Mouse (Mus musculus) lung, embryonic 16.5 days (tissue): ENCODE data around the gene Smpd3. TPM values are rescaled to one million over a fixed set of nuclear protein-coding genes. Genes with fewer than 3 reads are reported as not detected.
A peak's percentile ranks its signal among the peaks of the same experiment; 100 is the strongest.

ENCODE experiments used
- ATAC-seq: fragments of 200-750 bp; cut with Nextera tagmentation; 2 replicates; pipeline ENCODE4 v1.8.0; 2017; ENCODE audit warnings: low read depth, mild to moderate bottlenecking, moderate library complexity
- H3K27ac ChIP-seq: fragments of 300-500 bp; sonication (generic); 2 replicates; pipeline ENCODE4 v1.5.1; 2014; ENCODE audit warnings: mild to moderate bottlenecking, control low read depth, low read length
- H3K27me3 ChIP-seq: fragments of 300-500 bp; sonication (generic); 2 replicates; pipeline ENCODE4 v1.6.1; 2014; ENCODE audit warnings: low read depth, low read length, mixed read lengths; ENCODE audit not compliant: control insufficient read depth, insufficient read depth
- H3K36me3 ChIP-seq: fragments of 300-500 bp; sonication (generic); 2 replicates; pipeline ENCODE4 v1.6.1; 2014; ENCODE audit warnings: low read length; ENCODE audit not compliant: control insufficient read depth, insufficient read depth
- H3K4me1 ChIP-seq: fragments of 300-500 bp; sonication (generic); replicated peaks from 2 replicates; pipeline ENCODE4 v1.6.1; 2014; ENCODE audit warnings: low read length, mixed read lengths; ENCODE audit not compliant: control insufficient read depth, insufficient read depth
- H3K4me2 ChIP-seq: fragments of 300-500 bp; sonication (generic); 2 replicates; pipeline ENCODE4 v1.6.1; 2014; ENCODE audit warnings: low read depth, low read length, control low read depth
- H3K4me3 ChIP-seq: fragments of 300-500 bp; sonication (generic); 2 replicates; pipeline ENCODE4 v1.5.1; 2014; ENCODE audit warnings: mild to moderate bottlenecking, low read length, control low read depth
- H3K9ac ChIP-seq: fragments of 300-500 bp; sonication (generic); 2 replicates; pipeline ENCODE4 v1.6.1; 2014; ENCODE audit warnings: low read length, control low read depth
- H3K9me3 ChIP-seq: fragments of 300-500 bp; sonication (generic); 2 replicates; pipeline ENCODE4 v1.6.1; 2016; ENCODE audit warnings: low read length; ENCODE audit not compliant: control insufficient read depth
- WGBS: fragments of 180-500 bp; shearing (Covaris S2); extraction: QIAGEN DNeasy Blood & Tissue Kit; methylation state at CpG from one replicate; pipeline ENCODE4 v1.1.7; 2014; 5-methylcytosine and 5-hydroxymethylcytosine counted together
- polyA plus RNA-seq: library from polyadenylated mRNA; unstranded; fragments of >200 nt; fragmentation: Nextera tagmentation; extraction: Ambion mirVana; gene quantifications from 2 replicates; pipeline ENCODE4 v1.2.1, GENCODE M21; 2015

Gene Smpd3
- polyA plus RNA-seq, 1 experiment from 2014 or later = 2.6 TPM

- H3K4me3 ChIP-seq = no peak overlapping the region
- no peak overlapping the region for H3K4me2 ChIP-seq
- H3K4me1 ChIP-seq = peaks cover 5% of the 10 kb centered on the region; the same call in 1 of the 2 replicates
- H3K36me3 ChIP-seq = no peaks in the 10 kb centered on the region
- no peak overlapping the region for H3K27ac ChIP-seq
- ATAC-seq = no peak
- 84% methylated on average over 17 of the region's 17 CpGs for WGBS
- no peak overlapping the region for H3K9ac ChIP-seq
- no peaks in the 10 kb centered on the region for H3K9me3 ChIP-seq
- H3K27me3 ChIP-seq = no peaks in the 10 kb centered on the region
Observed at GRCm38 (mm10) chr8:106265398-106265797, 72.4 kb downstream of the Smpd3 start.

GRCm38 (mm10) chr8:106263928-106264327 is 73.9 kb downstream of the Smpd3 start:
- Histone ChIP-seq H3K27me3 (no peaks in the 10 kb centered on the region), H3K36me3 (no peaks in the 10 kb centered on the region), H3K4me3 (no peak overlapping the region), H3K9me3 (no peaks in the 10 kb centered on the region), H3K9ac (no peak overlapping the region), H3K27ac (no peak overlapping the region), H3K4me1 (no peaks in the 10 kb centered on the region), H3K4me2 (no peak overlapping the region)
- ATAC-seq = no peak
- 91% methylated on average over 4 of the region's 4 CpGs for WGBS

- Histone ChIP-seq H3K36me3 (no peaks in the 10 kb centered on the region), H3K9ac (no peak overlapping the region), H3K4me1 (no peaks in the 10 kb centered on the region), H3K27me3 (no peaks in the 10 kb centered on the region), H3K9me3 (no peaks in the 10 kb centered on the region), H3K27ac (no peak overlapping the region), H3K4me2 (no peak overlapping the region), H3K4me3 (no peak overlapping the region)
- WGBS = 37% methylated on average over 5 of the region's 5 CpGs
- ATAC-seq = peak; percentile 51; the same call in 1 of the 2 replicates
Observed at GRCm38 (mm10) chr8:106262343-106262742, 75.4 kb downstream of the Smpd3 start.

GRCm38 (mm10) chr8:106260894-106261293 is 76.9 kb downstream of the Smpd3 start:
- H3K9me3 ChIP-seq = no peaks in the 10 kb centered on the region
- 80% methylated on average over 4 of the region's 4 CpGs for WGBS
- no peak overlapping the region for H3K4me2 ChIP-seq
- no peak overlapping the region for H3K9ac ChIP-seq
- H3K36me3 ChIP-seq = no peaks in the 10 kb centered on the region
- no peaks in the 10 kb centered on the region for H3K4me1 ChIP-seq
- no peak overlapping the region for H3K4me3 ChIP-seq
- no peaks in the 10 kb centered on the region for H3K27me3 ChIP-seq
- ATAC-seq = no peak
- H3K27ac ChIP-seq = no peak overlapping the region

GRCm38 (mm10) chr8:106259579-106260255 is 78.1 kb downstream of the Smpd3 start:
- Histone ChIP-seq H3K4me1 (no peaks in the 10 kb centered on the region), H3K4me2 (no peak overlapping the region), H3K9me3 (no peaks in the 10 kb centered on the region), H3K9ac (no peak overlapping the region), H3K4me3 (no peak overlapping the region), H3K36me3 (no peaks in the 10 kb centered on the region), H3K27me3 (no peaks in the 10 kb centered on the region), H3K27ac (no peak overlapping the region)
- WGBS = 85% methylated on average over 10 of the region's 10 CpGs
- no peak for ATAC-seq

- H3K27me3 ChIP-seq = no peaks in the 10 kb centered on the region
- H3K27ac ChIP-seq = no peak overlapping the region
- H3K4me1 ChIP-seq = no peaks in the 10 kb centered on the region
- H3K36me3 ChIP-seq = no peaks in the 10 kb centered on the region
- 53% methylated on average over 1 of the region's 1 CpGs for WGBS
- ATAC-seq = no peak
- H3K9me3 ChIP-seq = no peaks in the 10 kb centered on the region
- H3K9ac ChIP-seq = no peak overlapping the region
- H3K4me2 ChIP-seq = no peak overlapping the region
- H3K4me3 ChIP-seq = no peak overlapping the region
Observed at GRCm38 (mm10) chr8:106258169-106258568, 79.6 kb downstream of the Smpd3 start.

- no peak overlapping the region for H3K27ac ChIP-seq
- peaks cover 17% of the 10 kb centered on the region for H3K36me3 ChIP-seq
- no peak overlapping the region for H3K9ac ChIP-seq
- H3K4me3 ChIP-seq = no peak overlapping the region
- H3K4me1 ChIP-seq = no peaks in the 10 kb centered on the region
- ATAC-seq = no peak
- 69% methylated on average over 4 of the region's 4 CpGs for WGBS
- no peaks in the 10 kb centered on the region for H3K9me3 ChIP-seq
- H3K4me2 ChIP-seq = no peak overlapping the region
- H3K27me3 ChIP-seq = no peaks in the 10 kb centered on the region
Observed at GRCm38 (mm10) chr8:106250186-106250585, 87.6 kb downstream of the Smpd3 start.

- Histone ChIP-seq H3K9ac (no peak overlapping the region), H3K4me1 (no peaks in the 10 kb centered on the region), H3K27ac (no peak overlapping the region), H3K4me2 (no peak overlapping the region), H3K9me3 (no peaks in the 10 kb centered on the region), H3K4me3 (no peak overlapping the region), H3K36me3 (peaks cover 19% of the 10 kb centered on the region), H3K27me3 (no peaks in the 10 kb centered on the region)
- no peak for ATAC-seq
- 81% methylated on average over 5 of the region's 5 CpGs for WGBS
Observed at GRCm38 (mm10) chr8:106237106-106237505, 100.7 kb downstream of the Smpd3 start.

- H3K4me1 ChIP-seq = no peaks in the 10 kb centered on the region
- WGBS = 80% methylated on average over 17 of the region's 17 CpGs
- H3K27ac ChIP-seq = no peak overlapping the region
- H3K4me2 ChIP-seq = no peak overlapping the region
- ATAC-seq = 0 out of 2 replicates have a peak, but pooled peaks have one; percentile 23
- H3K9me3 ChIP-seq = no peaks in the 10 kb centered on the region
- peaks cover 19% of the 10 kb centered on the region for H3K36me3 ChIP-seq
- H3K9ac ChIP-seq = no peak overlapping the region
- no peak overlapping the region for H3K4me3 ChIP-seq
- H3K27me3 ChIP-seq = no peaks in the 10 kb centered on the region
Observed at GRCm38 (mm10) chr8:106234567-106235261, 103.1 kb downstream of the Smpd3 start.
